Mouse (Mus musculus) forebrain, embryonic 10.5 days (tissue): ENCODE data around the gene Adora3. TPM values are rescaled to one million over a fixed set of nuclear protein-coding genes. Genes with fewer than 3 reads are reported as not detected.
"Not testable (repeated sequence)": the region's sequence is repeated elsewhere in the genome, so short reads cannot be mapped to it uniquely, and the experiment has no call there.

Experiments
- DNase-seq: peaks from one replicate; pipeline ENCODE4 v3.0.0-alpha.2; 2017; ENCODE audit warnings: low spot score; ENCODE audit errors: extremely low spot score
- H3K27ac ChIP-seq: fragments of 300-500 bp; sonication (generic); 2 replicates; pipeline ENCODE4 v1.5.1; 2016; ENCODE audit warnings: mild to moderate bottlenecking
- H3K27me3 ChIP-seq: fragments of 300-500 bp; sonication (generic); 2 replicates; pipeline ENCODE4 v1.6.1; 2016; ENCODE audit warnings: mild to moderate bottlenecking; ENCODE audit not compliant: poor library complexity, severe bottlenecking
- H3K36me3 ChIP-seq: fragments of 300-500 bp; sonication (generic); replicated peaks from 2 replicates; pipeline ENCODE4 v1.6.1; 2016; ENCODE audit warnings: mild to moderate bottlenecking, moderate library complexity
- H3K4me1 ChIP-seq: fragments of 300-500 bp; sonication (generic); 2 replicates; pipeline ENCODE4 v1.6.1; 2016
- H3K4me3 ChIP-seq: fragments of 300-500 bp; sonication (generic); 2 replicates; pipeline ENCODE4 v1.5.1; 2016; ENCODE audit warnings: mild to moderate bottlenecking, moderate library complexity
- H3K9me3 ChIP-seq: fragments of 300-500 bp; sonication (generic); 2 replicates; pipeline ENCODE4 v1.6.1; 2016; ENCODE audit warnings: mild to moderate bottlenecking, moderate library complexity
- WGBS: fragments of 180-500 bp; shearing (Covaris S2); methylation state at CpG from one replicate; pipeline ENCODE4 v1.1.7; 2016; 5-methylcytosine and 5-hydroxymethylcytosine counted together
- polyA plus RNA-seq: library from polyadenylated mRNA; unstranded; fragments of >200 nt; fragmentation: Nextera tagmentation; extraction: Ambion mirVana; gene quantifications from 2 replicates; pipeline ENCODE4 v1.2.1, GENCODE M21; 2016

The Adora3 gene
- polyA plus RNA-seq, 1 experiment from 2014 or later, result 0.41 TPM

DNA sequence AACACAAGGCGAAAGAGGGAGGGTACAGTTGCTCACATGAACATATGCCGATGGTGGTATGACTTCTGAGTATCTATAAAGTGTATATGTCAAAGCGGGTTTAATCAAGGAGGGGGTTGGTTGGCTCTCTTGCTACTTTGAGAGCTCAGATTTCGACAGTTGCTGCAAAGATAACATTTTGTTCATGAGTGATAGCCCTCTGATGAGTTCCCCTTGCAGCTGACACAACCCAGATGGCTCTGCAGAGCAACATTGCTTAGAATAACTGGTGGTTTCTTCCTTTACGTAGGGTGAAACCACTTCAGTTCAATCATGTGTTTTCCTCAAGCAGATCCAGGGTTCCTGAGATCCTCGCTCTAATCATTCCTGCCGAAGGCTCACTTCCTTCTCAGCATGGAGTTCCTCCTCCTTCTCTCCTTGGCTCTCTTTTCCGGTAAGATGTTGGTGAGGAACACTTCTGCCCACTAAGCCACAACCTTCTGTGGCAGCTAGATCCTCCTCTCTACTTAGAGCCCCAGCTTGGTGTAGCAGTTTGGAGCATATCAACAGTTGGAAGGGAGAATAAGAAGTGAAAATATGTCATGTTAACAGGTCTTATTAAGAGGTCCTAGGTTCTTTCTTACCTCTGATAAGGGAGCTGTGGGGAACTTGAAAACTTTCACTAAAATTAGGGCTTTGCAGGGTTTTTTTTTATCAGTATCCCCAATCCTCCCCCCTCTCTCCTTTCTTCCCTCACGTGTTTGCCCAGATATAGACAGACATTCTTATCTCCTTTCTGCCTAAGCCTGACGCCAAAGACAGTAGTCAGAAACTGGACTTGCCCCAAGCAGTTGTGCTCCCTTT lies 43.4 kb downstream of the Adora3 start:
- WGBS, result 83% methylated on average over 10 of the region's 10 CpGs
- 0 out of 2 replicates have a peak, but pooled peaks cover 6% of the 10 kb centered on the region for H3K4me1 ChIP-seq
- H3K36me3 ChIP-seq, result no peaks in the 10 kb centered on the region
- no peak for DNase-seq
- no peaks in the 10 kb centered on the region for H3K27me3 ChIP-seq
- no peaks in the 10 kb centered on the region for H3K9me3 ChIP-seq
- no peak overlapping the region for H3K4me3 ChIP-seq
- no peak overlapping the region for H3K27ac ChIP-seq

DNA sequence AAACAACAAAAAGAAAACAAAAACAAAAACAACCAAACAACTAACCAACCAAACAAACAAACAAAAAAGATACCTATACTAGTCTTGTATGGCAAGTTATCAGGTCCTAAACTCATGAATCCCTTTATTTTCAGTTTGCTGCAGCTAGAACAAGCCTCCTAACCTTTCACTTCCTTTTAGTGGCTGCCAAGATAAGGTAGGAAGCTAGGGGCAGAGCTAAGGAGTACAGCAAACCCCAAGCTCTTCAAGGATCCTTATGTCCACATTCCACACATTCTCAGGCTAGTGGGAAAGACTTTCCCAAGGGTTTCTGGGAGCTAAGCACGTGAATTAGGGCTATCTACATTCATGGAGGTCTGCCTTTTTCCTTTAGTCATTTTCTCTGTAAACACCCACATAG lies 44.6 kb downstream of the Adora3 start:
- no peaks in the 10 kb centered on the region for H3K36me3 ChIP-seq
- WGBS, result 51% methylated on average over 1 of the region's 1 CpGs

DNA sequence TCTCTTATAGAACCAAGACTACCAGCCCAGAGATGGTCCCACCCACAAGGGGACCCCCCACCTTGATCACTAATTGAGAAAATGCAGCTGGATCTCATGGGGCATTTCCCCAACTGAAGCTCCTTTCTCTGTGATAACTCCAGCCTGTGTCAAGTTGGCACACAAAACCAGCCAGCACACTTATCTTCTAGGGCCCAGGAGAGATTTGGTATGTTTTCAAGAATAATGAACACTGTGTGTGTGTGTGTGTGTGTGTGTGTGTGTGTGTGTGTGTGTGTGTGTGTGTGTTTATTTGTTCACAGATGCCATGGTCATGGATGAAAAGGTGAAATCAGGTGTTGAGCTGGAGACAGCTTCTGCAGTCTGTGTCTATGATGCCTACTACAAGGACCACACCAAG lies 45.8 kb downstream of the Adora3 start:
- H3K27me3 ChIP-seq, H3K4me1 ChIP-seq, H3K9me3 ChIP-seq, DNase-seq, H3K4me3 ChIP-seq, H3K36me3 ChIP-seq, H3K27ac ChIP-seq: not testable (repeated sequence)

More for the DNA sequence above, 44.6 kb downstream of the Adora3 start:
- 0 out of 2 replicates have a peak, but pooled peaks cover 6% of the 10 kb centered on the region for H3K4me1 ChIP-seq
- no peaks in the 10 kb centered on the region for H3K27me3 ChIP-seq
- H3K27ac ChIP-seq, result no peak overlapping the region
- H3K4me3 ChIP-seq, result no peak overlapping the region
- no peak for DNase-seq
- H3K9me3 ChIP-seq, result no peaks in the 10 kb centered on the region

DNA sequence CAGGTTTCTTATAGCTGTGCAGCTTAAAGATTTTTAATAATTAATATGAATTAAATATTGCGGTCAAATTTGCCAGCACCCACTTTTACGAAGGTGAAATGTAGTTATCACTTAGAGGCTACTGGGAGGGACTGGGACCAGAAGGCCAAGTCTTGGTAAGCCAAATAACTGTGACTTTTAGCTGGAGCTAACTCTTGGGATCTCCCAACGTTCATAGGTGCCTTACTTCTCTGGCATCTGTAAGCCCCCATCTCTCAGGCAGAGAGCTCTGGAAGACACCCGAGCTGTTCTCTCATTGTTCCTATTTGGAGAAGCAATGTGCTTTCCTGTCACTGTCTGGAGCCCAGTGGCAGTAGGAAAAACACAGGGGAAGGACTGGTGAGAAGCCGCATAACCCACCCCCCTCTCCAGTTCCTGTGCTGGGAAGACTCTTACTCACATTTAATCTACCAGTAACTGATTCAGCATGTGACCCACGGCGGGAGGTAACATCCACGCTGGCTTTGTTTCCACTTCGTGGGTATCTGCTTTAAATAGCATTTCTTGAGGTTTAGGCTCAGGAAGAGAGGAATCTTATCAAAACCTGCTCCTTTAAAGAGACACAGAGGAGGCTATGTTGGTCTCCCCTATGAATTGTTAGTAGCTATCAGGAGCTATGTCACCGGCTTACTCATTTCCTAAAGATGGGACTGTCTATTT lies 47.1 kb downstream of the Adora3 start:
- 69% methylated on average over 10 of the region's 10 CpGs for WGBS
- Histone ChIP-seq H3K4me1 (0 out of 2 replicates have a peak, but pooled peaks cover 6% of the 10 kb centered on the region), H3K9me3 (no peaks in the 10 kb centered on the region), H3K36me3 (no peaks in the 10 kb centered on the region), H3K27me3 (no peaks in the 10 kb centered on the region), H3K4me3 (no peak overlapping the region), H3K27ac (no peak overlapping the region)
- DNase-seq, result no peak

DNA sequence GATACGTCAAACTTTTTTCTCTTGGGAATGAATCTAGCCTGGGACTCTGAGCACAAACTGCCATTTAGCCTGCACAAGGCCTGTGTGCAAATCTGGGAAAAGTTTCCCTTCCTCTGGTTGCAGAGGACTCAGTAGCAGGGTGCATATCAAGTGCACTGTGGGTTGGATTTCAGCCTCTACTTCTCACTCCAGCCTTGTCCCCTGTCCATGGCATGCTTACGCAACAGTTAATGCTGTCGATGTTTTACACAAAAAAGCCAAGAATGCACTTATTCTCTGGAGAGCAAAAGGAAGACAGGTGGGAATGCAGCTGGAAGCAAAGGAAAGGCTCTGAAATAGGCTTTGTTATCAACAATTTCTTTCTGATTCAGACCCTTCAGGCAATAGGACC lies 47.7 kb downstream of the Adora3 start:
- 85% methylated on average over 3 of the region's 3 CpGs for WGBS
- Histone ChIP-seq H3K27ac (no peak overlapping the region), H3K9me3 (no peaks in the 10 kb centered on the region), H3K4me3 (no peak overlapping the region), H3K27me3 (no peaks in the 10 kb centered on the region), H3K4me1 (0 out of 2 replicates have a peak, but pooled peaks cover 6% of the 10 kb centered on the region), H3K36me3 (no peaks in the 10 kb centered on the region)
- no peak for DNase-seq

DNA sequence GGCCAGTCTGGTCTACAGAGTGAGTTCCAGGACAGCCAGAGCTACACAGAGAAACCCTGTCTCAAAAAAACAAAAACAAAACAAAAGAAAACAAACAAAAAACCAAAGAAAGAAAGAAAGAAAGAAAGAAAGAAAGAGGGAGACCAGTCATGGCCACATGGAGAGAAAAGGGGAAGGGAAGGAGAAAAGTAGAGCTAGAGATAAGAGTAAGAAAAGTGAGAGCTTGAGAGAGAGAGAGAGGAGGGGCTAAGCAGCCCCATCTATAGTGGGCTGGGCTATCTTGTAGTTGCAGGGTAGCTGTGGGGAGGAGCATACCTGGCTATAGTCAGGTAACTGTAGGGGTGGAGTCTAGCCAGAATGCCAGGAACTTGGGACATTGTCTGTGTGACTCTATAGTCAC lies 50.1 kb downstream of the Adora3 start:
- H3K36me3 ChIP-seq, H3K27ac ChIP-seq, H3K27me3 ChIP-seq, H3K9me3 ChIP-seq, H3K4me3 ChIP-seq, H3K4me1 ChIP-seq, DNase-seq: not testable (repeated sequence)

DNA sequence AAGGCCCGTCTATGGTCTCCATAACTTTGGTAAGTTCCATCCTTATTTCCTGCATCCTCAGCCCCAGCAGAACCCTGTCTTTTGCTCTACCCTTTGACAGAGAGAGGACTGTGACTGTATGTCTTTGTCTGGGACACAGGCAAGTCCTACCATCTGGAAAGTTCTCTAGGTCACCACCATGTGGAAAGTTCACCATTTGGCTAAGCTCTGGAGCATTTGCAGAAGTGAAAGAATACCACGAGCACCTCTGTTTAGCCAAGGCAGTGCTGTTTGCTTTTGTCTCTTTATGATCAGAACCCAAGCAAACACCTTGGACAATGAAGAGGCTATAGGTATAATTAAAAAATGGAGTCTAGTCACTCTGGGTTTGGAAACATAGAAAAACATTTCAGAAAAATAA lies 51.3 kb downstream of the Adora3 start:
- no peak for DNase-seq
- Histone ChIP-seq H3K4me1 (0 out of 2 replicates have a peak, but pooled peaks cover 6% of the 10 kb centered on the region), H3K27ac (no peak overlapping the region), H3K4me3 (no peak overlapping the region), H3K36me3 (no peaks in the 10 kb centered on the region), H3K9me3 (no peaks in the 10 kb centered on the region), H3K27me3 (no peaks in the 10 kb centered on the region)
- WGBS, result 87% methylated on average over 2 of the region's 2 CpGs

DNA sequence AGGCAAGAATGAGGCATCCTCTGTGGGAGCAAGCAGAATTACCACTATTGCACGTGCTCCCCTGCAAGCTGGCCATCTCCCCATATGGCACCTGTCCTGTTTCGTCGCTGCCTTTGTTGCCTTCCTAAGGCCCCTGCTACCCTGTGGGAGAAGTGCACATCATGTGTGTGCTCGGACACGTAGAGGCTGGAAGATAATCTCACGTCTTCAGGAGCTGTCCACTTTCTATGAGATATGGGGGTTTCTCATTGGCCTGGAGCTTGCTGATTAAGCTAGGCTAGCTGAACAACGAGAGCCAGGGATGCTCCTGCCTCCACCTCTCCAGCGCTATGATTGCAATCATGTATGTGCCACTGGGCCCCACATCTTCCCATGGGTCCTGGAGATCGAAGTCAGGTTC lies 54.0 kb downstream of the Adora3 start:
- no peaks in the 10 kb centered on the region for H3K27me3 ChIP-seq
- WGBS, result 92% methylated on average over 9 of the region's 9 CpGs
- no peak for DNase-seq

DNA sequence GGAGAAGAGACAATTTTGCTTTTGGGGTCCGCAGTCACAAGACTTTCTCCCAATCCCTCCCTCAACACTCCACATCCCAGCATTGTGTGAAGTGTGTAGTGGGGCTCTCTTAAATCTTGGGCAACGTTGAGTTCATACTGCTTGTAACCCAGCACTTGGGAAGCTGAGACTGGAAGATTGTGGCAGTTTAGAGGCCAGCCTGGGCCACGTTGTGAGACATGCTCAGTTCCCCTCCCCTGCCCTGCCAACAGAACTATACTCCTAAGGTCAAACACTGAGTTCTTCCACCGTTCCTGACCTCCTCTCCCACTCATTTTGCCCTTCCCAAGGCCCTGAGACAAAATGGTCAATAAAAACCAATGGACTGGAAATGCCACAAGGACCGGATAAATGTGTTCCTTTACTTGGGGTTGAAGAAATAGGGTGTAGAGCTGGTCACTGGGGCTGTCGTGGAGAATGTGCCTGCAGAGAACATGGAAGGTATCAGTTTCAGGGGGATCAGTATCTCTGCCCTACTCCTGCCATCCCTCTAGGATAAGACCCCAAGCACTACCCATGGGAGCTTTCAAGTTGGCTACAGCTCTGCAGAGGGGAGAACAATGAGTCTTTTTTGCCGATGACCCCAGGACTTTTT lies 57.0 kb downstream of the Adora3 start:
- WGBS, result 88% methylated on average over 7 of the region's 7 CpGs
- no peaks in the 10 kb centered on the region for H3K27me3 ChIP-seq
- no peak overlapping the region for H3K4me3 ChIP-seq
- H3K27ac ChIP-seq, result no peak overlapping the region
- H3K36me3 ChIP-seq, result no peaks in the 10 kb centered on the region
- no peak for DNase-seq
- no peaks in the 10 kb centered on the region for H3K9me3 ChIP-seq
- no peaks in the 10 kb centered on the region for H3K4me1 ChIP-seq

More for the DNA sequence above, 54.0 kb downstream of the Adora3 start:
- Histone ChIP-seq H3K4me1 (no peaks in the 10 kb centered on the region), H3K27ac (no peak overlapping the region), H3K9me3 (no peaks in the 10 kb centered on the region), H3K36me3 (no peaks in the 10 kb centered on the region), H3K4me3 (no peak overlapping the region)

DNA sequence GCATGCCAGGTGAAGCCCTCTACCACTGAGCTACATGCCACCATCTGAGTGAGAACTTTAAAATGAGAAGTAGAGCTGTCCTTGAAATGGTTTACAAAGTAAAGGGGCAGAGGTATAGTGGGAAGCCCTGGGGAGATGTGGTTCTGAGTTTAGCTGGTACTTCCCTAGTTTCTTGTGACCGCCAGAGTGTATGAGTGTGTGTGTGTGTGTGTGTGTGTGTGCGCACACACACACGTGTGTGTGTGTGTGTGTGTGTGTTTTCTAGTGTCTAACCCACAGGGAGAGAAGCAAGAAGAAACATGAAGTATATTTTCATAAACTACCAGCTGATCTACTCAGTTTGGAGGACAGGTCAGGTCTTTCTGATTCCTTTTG lies 57.5 kb downstream of the Adora3 start:
- no peaks in the 10 kb centered on the region for H3K27me3 ChIP-seq
- no peak for DNase-seq
- H3K9me3 ChIP-seq, result no peaks in the 10 kb centered on the region
- no peak overlapping the region for H3K4me3 ChIP-seq
- 88% methylated on average over 3 of the region's 3 CpGs for WGBS
- H3K27ac ChIP-seq, result no peak overlapping the region
- H3K36me3 ChIP-seq, result no peaks in the 10 kb centered on the region
- H3K4me1 ChIP-seq, result no peaks in the 10 kb centered on the region

DNA sequence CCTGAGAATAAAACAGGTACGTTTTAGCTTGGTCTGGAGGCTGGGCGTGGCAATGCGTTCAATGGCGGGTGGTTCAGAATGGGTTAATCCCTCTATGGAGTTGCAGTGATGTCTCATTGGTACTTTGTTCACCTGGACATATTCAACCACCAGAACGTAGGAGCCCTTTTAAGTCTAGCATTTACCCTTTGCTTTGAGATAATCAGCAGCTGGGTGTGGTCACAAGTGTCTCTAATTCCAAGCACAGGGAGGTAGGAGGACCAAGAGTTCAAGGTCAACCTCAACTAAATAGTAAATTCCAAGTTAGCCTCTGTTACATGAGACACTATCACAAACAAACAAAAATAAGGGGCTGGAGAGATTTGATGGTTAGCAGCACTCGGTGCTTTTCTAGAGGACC lies 58.1 kb downstream of the Adora3 start:
- DNase-seq, result no peak
- Histone ChIP-seq H3K27me3 (no peaks in the 10 kb centered on the region), H3K9me3 (no peaks in the 10 kb centered on the region), H3K36me3 (no peaks in the 10 kb centered on the region), H3K4me3 (no peak overlapping the region), H3K27ac (no peak overlapping the region), H3K4me1 (no peaks in the 10 kb centered on the region)
- 89% methylated on average over 6 of the region's 6 CpGs for whole genome bisulfite sequencing

DNA sequence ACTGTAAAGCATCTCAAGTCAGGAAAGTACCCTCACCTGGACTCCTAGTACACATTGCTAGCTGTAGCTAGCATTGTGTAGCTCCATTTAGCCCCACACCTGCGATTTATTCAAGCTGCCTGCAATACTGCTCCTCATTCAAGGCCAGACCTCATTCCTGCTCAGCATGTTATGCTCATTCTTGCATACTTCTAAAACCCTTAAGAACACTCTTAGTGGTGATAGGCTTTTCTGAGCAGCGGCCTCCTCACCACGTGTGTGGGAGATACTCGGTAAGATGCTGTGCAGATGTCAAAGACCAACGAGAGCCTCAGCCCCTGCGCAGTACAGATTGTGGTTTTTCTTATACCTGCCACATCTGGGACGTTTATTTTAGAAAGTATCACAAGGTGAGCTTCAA lies 59.2 kb downstream of the Adora3 start:
- Histone ChIP-seq H3K4me1 (no peaks in the 10 kb centered on the region), H3K27ac (no peak overlapping the region), H3K36me3 (no peaks in the 10 kb centered on the region), H3K9me3 (no peaks in the 10 kb centered on the region), H3K4me3 (no peak overlapping the region), H3K27me3 (no peaks in the 10 kb centered on the region)
- WGBS, result 86% methylated on average over 7 of the region's 7 CpGs
- DNase-seq, result no peak

DNA sequence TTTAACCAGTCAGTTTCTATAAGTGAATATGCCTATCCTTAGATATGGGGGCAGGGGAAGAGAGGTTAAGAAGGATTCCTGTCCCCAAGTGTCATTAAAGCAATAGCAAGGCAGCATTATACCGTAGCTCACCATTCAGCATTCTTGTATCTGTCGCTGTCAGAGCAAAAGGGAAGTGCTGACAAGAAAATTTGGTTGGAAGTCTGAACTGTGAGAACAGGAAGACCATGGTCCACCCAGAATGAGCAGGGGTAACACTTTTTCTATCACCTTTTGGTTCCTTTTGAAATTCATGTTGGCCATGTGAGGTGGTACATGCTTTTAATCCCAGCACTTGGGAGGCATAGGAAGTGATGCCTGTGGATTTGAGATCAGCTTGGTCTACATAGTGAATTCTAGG lies 60.4 kb downstream of the Adora3 start:
- no peaks in the 10 kb centered on the region for H3K9me3 ChIP-seq
- no peak overlapping the region for H3K4me3 ChIP-seq
- no peaks in the 10 kb centered on the region for H3K4me1 ChIP-seq
- no peak overlapping the region for H3K27ac ChIP-seq
- no peaks in the 10 kb centered on the region for H3K36me3 ChIP-seq
- H3K27me3 ChIP-seq, result no peaks in the 10 kb centered on the region
- 94% methylated on average over 2 of the region's 2 CpGs for WGBS
- no peak for DNase-seq
